11 mouse cellular contexts compared by ENCODE assay signal in the genomic region with DNA sequence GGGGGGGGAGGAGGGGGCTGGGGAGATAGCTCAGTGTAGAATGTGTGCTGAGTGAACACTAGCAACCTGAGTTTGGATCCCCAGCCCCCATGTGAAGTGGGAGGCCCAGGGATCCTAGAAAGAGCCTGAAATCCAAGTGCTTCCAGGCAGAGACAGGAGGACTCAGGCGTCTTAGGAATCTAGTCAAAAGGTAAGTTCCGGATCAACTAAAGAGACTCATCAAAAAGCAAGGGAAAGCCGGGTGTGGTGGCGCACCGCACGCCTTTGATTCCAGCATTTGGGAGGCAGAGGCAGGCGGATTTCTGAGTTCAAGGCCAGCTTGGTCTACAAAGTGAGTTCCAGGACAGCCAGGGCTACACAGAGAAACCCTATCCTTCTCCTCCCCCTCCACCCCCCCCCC. TPM values are rescaled to one million over a fixed set of nuclear protein-coding genes. Genes with fewer than 3 reads are reported as not detected.
A peak's percentile ranks its signal among the peaks of the same experiment; 100 is the strongest.
DNase-seq lines count a peak whose midpoint lies in the region; ATAC-seq lines count a peak whose summit lies in the region.
"Had no signal": no experiment of that assay in that cellular context is flagged by ENCODE, and none has a peak within 500 bp of the region (broad histone marks: within the 10 kb centered on the region; RNA-seq: fewer than 3 reads in every experiment).

No protein-coding gene starts in this region.

- peak; percentile 41 for DNase-seq in cerebellum, adult 9-10 months
- DNase-seq in cerebellum, adult 18-20 months = no peak
- DNase-seq in neural tube, embryonic 11.5 days (ENCODE audit: low spot score) = no peak
- no peak for DNase-seq in neural tube, embryonic 10.5 days (ENCODE audit: extremely low spot score, low spot score)
- DNase-seq in retina, embryonic 14.5 days (ENCODE audit: low spot score) = no peak
- no peak for DNase-seq in kidney, postnatal 36 days
- DNase-seq: gastrocnemius, postnatal 10 days; thymus, adult 2 months had no signal

- H3K36me3 ChIP-seq in neural tube, embryonic 11.5 days (ENCODE audit: control insufficient read depth, insufficient read depth, low read length) = no peaks in the 10 kb centered on the region
- H3K36me3 ChIP-seq in limb, embryonic 13.5 days = no peaks in the 10 kb centered on the region
- H3K36me3 ChIP-seq in stomach, embryonic 15.5 days = no peaks in the 10 kb centered on the region

- no peak overlapping the region for H3K9ac ChIP-seq in neural tube, embryonic 11.5 days (ENCODE audit: low read length)
- no peak overlapping the region for H3K9ac ChIP-seq in limb, embryonic 13.5 days
- H3K9ac ChIP-seq in stomach, embryonic 15.5 days = no peak overlapping the region

- ATAC-seq in neural tube, embryonic 11.5 days (ENCODE audit: insufficient read depth, low FRiP score, low TSS enrichment) = no peak
- no peak for ATAC-seq in limb, embryonic 13.5 days (ENCODE audit: low FRiP score, low read depth)
- no peak for ATAC-seq in stomach, embryonic 15.5 days (ENCODE audit: insufficient read depth, low FRiP score, low read depth)
- ATAC-seq: activated CD4-positive, CD25-positive, alpha-beta regulatory T cell, adult 4 months had no signal

- no peaks in the 10 kb centered on the region for H3K9me3 ChIP-seq in neural tube, embryonic 11.5 days (ENCODE audit: control insufficient read depth, low read length)
- H3K9me3 ChIP-seq in limb, embryonic 13.5 days = no peaks in the 10 kb centered on the region
- no peaks in the 10 kb centered on the region; the same call in 1 of the 2 replicates for H3K9me3 ChIP-seq in stomach, embryonic 15.5 days

- no peak overlapping the region for H3K4me3 ChIP-seq in neural tube, embryonic 11.5 days (ENCODE audit: low read depth, low read length)
- peak overlapping the region; percentile 90; the same call in 1 of the 2 replicates for H3K4me3 ChIP-seq in limb, embryonic 13.5 days
- H3K4me3 ChIP-seq in stomach, embryonic 15.5 days (replicated peaks) = peak overlapping the region; percentile 76

- WGBS in neural tube, embryonic 11.5 days = 84% methylated on average over 7 of the region's 7 CpGs
- 91% methylated on average over 7 of the region's 7 CpGs for WGBS in limb, embryonic 13.5 days
- 75% methylated on average over 7 of the region's 7 CpGs for WGBS in stomach, embryonic 15.5 days

- H3K27me3 ChIP-seq in neural tube, embryonic 11.5 days (ENCODE audit: control insufficient read depth, insufficient read depth, low read length) = no peaks in the 10 kb centered on the region
- no peaks in the 10 kb centered on the region for H3K27me3 ChIP-seq in limb, embryonic 13.5 days
- H3K27me3 ChIP-seq in stomach, embryonic 15.5 days (replicated peaks) = no peaks in the 10 kb centered on the region

- H3K4me1 ChIP-seq in neural tube, embryonic 11.5 days (ENCODE audit: control insufficient read depth, insufficient read depth, low read length) = peaks cover 5% of the 10 kb centered on the region; the same call in 1 of the 2 replicates
- peaks cover 20% of the 10 kb centered on the region for H3K4me1 ChIP-seq in limb, embryonic 13.5 days
- H3K4me1 ChIP-seq in stomach, embryonic 15.5 days = peaks cover 3% of the 10 kb centered on the region; the same call in 1 of the 2 replicates

- peak overlapping the region; percentile 98 for H3K4me2 ChIP-seq in neural tube, embryonic 11.5 days (ENCODE audit: low read depth)
- H3K4me2 ChIP-seq in limb, embryonic 13.5 days (replicated peaks) = peak overlapping the region; percentile 99
- H3K4me2 ChIP-seq in stomach, embryonic 15.5 days = peak overlapping the region; percentile 97

- H3K27ac ChIP-seq in neural tube, embryonic 11.5 days (ENCODE audit: low read depth, low read length) = no peak overlapping the region
- H3K27ac ChIP-seq in limb, embryonic 13.5 days = no peak overlapping the region
- H3K27ac ChIP-seq in stomach, embryonic 15.5 days = no peak overlapping the region

RNA-seq across cellular contexts. Expression of gene Oxsr1, which starts 1.8 kb away (rescaled TPM):
- polyA plus RNA-seq in neural tube, embryonic 11.5 days (2014; fragmentation: Nextera tagmentation; extraction: Ambion mirVana) = 15.8 and 17.1 TPM in 2 replicates
- 11.0 and 11.9 TPM in 2 replicates for polyA plus RNA-seq in limb, embryonic 13.5 days (2015; fragmentation: Nextera tagmentation; extraction: Ambion mirVana)
- 13.3 and 13.5 TPM in 2 replicates for polyA plus RNA-seq in stomach, embryonic 15.5 days (2015; fragmentation: Nextera tagmentation; extraction: Ambion mirVana)

RNA-seq across cellular contexts. Expression of gene Acaa1a, which starts 19.0 kb away (rescaled TPM):
- 69.4 and 75.1 TPM in 2 replicates for polyA plus RNA-seq in neural tube, embryonic 11.5 days (2014; fragmentation: Nextera tagmentation; extraction: Ambion mirVana)
- 104 TPM in 2 replicates for polyA plus RNA-seq in limb, embryonic 13.5 days (2015; fragmentation: Nextera tagmentation; extraction: Ambion mirVana)
- 116 and 119 TPM in 2 replicates for polyA plus RNA-seq in stomach, embryonic 15.5 days (2015; fragmentation: Nextera tagmentation; extraction: Ambion mirVana)

RNA-seq across cellular contexts. Expression of gene Myd88, which starts 20.8 kb away (rescaled TPM):
- 7.2 and 7.9 TPM in 2 replicates for polyA plus RNA-seq in neural tube, embryonic 11.5 days (2014; fragmentation: Nextera tagmentation; extraction: Ambion mirVana)
- polyA plus RNA-seq in limb, embryonic 13.5 days (2015; fragmentation: Nextera tagmentation; extraction: Ambion mirVana) = 14.1 and 15.7 TPM in 2 replicates
- 32.4 and 34.7 TPM in 2 replicates for polyA plus RNA-seq in stomach, embryonic 15.5 days (2015; fragmentation: Nextera tagmentation; extraction: Ambion mirVana)

RNA-seq across cellular contexts. Expression of gene Xylb, which starts 36.7 kb away (rescaled TPM):
- 5.6 and 6.7 TPM in 2 replicates for polyA plus RNA-seq in neural tube, embryonic 11.5 days (2014; fragmentation: Nextera tagmentation; extraction: Ambion mirVana)
- polyA plus RNA-seq in limb, embryonic 13.5 days (2015; fragmentation: Nextera tagmentation; extraction: Ambion mirVana) = 6.2 and 6.4 TPM in 2 replicates
- polyA plus RNA-seq in stomach, embryonic 15.5 days (2015; fragmentation: Nextera tagmentation; extraction: Ambion mirVana) = 6.0 and 8.9 TPM in 2 replicates

RNA-seq across cellular contexts. Expression of gene Slc22a14, which starts 44.9 kb away (rescaled TPM):
- not detected in 2 replicates for polyA plus RNA-seq in neural tube, embryonic 11.5 days (2014; fragmentation: Nextera tagmentation; extraction: Ambion mirVana)
- polyA plus RNA-seq in limb, embryonic 13.5 days (2015; fragmentation: Nextera tagmentation; extraction: Ambion mirVana) = 0.09 TPM in 1 of 2 replicates, not detected in the other
- polyA plus RNA-seq in stomach, embryonic 15.5 days (2015; fragmentation: Nextera tagmentation; extraction: Ambion mirVana) = 0.08 TPM in 1 of 2 replicates, not detected in the other
- polyA plus RNA-seq: activated CD4-positive, CD25-positive, alpha-beta regulatory T cell, adult 4 months had no signal
